Mouse (Mus musculus) liver (tissue): ENCODE data around the gene Heyl.

Source experiments
- DNase-seq: peaks from one replicate; pipeline ENCODE4 v3.0.0-alpha.2; 2020; ENCODE audit warnings: mixed read lengths

The Heyl gene

DNA sequence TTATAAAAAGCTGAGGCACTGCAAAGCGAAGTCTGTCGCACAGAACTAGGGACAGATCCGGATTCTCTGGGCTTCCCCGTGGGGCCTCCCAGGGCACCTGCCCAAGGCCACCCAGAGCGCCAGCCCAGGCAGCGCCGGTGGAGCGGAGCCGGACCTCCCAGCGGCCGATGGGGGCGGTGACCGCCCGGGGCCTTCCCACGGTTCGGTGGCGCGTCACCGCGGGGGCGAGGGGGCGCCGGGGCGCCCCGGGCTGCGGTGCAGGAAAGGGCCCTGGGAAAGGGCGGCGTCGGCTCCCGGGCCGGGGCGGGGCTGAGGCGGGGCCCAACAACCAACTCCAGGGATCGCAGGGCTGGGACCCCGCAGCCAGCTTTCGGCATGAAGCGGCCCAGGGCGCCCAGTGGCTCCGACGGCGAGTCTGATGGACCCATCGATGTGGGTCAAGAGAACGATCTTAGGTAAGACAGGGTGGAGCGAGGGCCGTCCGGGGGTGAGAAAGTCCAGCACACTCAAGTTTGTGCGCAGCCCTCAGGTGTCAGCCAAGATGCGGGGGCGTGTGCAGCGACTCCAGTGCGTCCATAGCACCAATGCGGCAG, at the start of gene Heyl:
Heyl (plus strand) TSS at position 65 of the 593 bp plus-strand sequence.
- DNase-seq = peak; percentile 48

DNA sequence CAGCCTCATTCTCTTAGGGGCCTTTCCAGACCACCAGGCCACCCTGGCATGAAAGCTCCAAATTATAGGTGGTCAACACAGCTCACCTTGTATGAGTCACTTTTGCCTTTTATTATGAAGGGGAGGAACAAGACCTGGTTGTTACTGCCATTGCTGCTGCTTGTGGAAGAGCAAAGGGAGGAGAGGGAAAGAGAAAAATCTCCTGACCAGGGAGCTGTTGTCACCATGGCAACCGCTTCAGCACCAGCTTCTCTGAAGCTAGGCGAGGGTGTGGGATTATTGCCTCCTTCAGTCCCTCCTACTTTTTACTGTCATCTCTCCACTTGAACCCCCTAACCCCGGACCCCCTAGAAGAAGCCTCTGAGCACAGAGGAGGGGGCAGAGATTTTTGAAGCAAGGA, 48.5 kb upstream of the Heyl start:
- DNase-seq = no peak

GRCm38 (mm10) chr4:123192336-123192735, 41.0 kb upstream of the Heyl start:
- DNase-seq = no peak

GRCm38 (mm10) chr4:123193791-123194190, 39.6 kb upstream of the Heyl start:
- no peak for DNase-seq

GRCm38 (mm10) chr4:123196695-123197094, 36.7 kb upstream of the Heyl start:
- no peak for DNase-seq

- DNase-seq = peak; percentile 59
These were observed 32.6 kb upstream of the Heyl start for GRCm38 (mm10) chr4:123200771-123201185.

GRCm38 (mm10) chr4:123201186-123202093, 31.9 kb upstream of the Heyl start, which contains the start of gene Nt5c1a:
Gene Nt5c1a (plus strand): TSS chr4:123201504.
- DNase-seq = no peak

DNA sequence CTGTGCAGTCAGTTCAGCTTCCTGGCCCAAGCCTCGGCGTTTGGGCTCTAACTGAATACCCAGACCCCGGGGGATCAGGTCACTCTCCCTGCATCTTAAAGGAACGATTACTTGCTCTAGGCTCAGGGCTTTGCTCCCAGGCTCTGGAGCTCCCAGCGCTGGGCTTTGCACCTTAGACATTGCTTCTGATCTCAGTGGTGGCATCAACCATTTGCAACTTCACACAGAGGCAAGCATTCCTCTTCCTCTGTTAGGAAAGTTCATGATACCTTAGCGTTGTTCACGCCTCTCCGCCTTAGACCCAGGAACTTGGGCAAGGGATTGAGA, 31.3 kb upstream of the Heyl start:
- no peak for DNase-seq

- DNase-seq = no peak
These were observed 26.0 kb upstream of the Heyl start for GRCm38 (mm10) chr4:123207337-123207736.

DNA sequence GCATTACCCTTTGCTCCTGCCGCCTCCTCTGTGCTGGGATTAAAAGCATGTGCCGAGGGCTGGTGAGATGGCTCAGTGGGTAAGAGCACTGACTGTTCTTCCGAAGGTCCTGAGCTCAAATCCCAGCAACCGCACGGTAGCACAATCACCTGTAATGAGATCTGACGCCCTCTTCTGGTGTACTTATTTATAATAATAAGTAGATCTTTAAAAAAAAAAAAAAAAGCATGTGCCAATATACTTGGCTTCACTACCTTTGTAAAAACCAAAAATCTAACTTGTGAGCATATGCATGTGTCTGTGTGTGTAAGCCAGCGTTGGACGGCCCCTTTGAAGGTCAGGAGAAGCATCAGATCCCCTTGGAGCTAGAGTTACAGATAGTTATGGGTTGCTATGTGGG, 22.4 kb upstream of the Heyl start:
- no peak for DNase-seq

GRCm38 (mm10) chr4:123211453-123211852, 21.9 kb upstream of the Heyl start:
- no peak for DNase-seq

DNA sequence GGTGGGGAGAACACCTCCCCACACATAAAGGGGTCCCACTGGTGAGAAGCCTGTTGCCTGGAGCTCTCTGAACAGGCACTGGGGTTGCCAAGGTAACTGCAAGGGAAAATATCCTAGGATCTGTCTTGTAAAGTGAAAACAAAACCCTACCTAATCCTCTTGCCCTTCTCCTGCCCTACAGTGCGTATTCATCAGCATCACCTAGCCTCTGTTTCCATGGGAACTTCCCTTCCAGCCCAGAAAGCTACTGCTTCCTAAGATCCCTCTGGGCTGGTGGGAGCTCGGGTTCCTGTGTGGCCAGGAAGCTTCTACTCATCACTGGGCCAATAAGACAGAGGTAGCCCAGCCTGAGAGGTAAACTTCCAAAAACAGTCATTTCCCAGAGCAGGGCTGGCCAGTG, 21.0 kb upstream of the Heyl start:
- DNase-seq = no peak

DNA sequence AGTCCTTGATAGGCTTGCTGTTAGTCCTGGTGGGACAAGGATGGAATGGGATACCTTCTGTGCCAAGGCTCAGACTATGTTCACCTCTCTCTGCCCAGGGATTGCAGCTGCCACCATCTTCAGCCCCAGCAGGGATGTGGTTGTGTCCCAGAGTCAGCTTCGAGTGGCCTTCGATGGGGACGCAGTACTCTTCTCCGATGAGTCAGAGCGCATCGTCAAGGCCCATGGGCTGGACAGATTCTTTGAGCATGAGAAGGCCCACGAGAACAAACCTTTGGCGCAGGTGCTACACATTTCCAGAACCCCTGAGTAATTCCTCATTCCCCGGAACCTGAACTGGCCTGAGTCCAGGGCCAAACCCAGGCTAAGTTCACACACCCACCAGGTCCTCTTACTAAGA, 19.4 kb upstream of the Heyl start:
- DNase-seq = no peak

- DNase-seq = no peak
These were observed 18.0 kb upstream of the Heyl start for GRCm38 (mm10) chr4:123215367-123215766.

DNA sequence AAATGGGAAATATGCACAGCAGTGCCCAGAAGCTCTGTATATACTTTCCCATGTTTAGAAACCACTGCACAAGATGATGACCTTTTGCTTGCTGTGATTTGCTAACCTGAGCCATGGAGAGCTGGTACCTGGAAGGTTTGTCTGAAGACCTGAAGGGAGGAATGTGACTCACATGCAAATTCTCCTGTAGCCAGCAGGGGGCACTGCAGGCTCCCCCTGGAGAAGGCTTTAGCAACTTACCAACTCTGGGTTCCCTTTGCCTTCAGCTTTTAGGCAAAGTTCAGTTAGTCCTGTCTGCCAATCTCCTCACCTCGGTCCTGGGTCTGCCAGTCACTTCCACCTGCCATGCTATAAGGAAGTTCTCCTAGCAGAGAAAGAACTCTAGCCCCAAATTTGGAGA, 16.6 kb upstream of the Heyl start:
- DNase-seq = peak; percentile 26

GRCm38 (mm10) chr4:123219720-123220357, 13.5 kb upstream of the Heyl start:
- peak; percentile 69 for DNase-seq

GRCm38 (mm10) chr4:123220637-123221036, 12.7 kb upstream of the Heyl start:
- no peak for DNase-seq

- no peak for DNase-seq
These were observed 10.0 kb upstream of the Heyl start for GRCm38 (mm10) chr4:123223309-123223708.

- DNase-seq = no peak
These were observed 7.5 kb upstream of the Heyl start for GRCm38 (mm10) chr4:123225718-123226403.

DNA sequence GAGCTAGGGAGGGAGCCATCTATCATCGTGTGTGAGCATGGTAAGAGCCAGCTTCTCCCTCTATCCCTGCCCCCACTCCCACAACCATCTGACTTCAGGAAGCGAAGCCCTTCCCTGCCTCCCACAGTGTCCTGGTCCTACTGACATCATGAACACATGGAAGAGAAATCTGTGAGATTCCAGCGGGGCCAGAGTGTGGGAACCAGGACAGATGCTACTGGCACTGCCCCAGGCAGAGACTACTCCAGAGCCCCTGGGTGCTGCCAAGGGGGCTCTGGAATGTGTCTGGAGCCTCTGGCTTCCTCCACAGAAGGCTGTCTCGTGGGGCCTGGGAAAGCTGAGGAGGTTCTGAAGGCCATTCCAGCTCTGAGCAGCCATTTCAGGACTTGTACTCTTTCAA, 5.6 kb upstream of the Heyl start:
- DNase-seq = peak; percentile 13

- peak; percentile 9 for DNase-seq
These were observed 5.1 kb upstream of the Heyl start for GRCm38 (mm10) chr4:123228270-123228669.

DNA sequence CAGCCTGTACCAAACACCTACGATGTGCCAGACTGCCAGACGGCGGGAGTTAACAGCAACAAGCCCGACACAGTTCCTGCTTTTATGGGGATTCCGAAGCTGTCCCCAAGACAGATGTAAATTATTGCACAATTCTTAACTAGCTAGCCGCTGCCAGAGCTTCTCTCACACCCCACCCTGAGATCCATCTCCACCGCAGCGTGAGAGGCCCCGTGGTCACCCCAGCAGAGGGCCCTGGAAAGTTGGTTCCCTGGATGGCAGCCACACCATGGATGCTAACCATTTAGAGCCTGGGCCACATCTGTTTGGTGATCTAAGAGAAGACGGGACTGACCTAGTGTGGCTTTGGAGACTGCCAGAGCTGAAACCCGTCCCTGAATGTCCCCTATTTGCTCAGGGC, 4.2 kb upstream of the Heyl start:
- DNase-seq = no peak

DNA sequence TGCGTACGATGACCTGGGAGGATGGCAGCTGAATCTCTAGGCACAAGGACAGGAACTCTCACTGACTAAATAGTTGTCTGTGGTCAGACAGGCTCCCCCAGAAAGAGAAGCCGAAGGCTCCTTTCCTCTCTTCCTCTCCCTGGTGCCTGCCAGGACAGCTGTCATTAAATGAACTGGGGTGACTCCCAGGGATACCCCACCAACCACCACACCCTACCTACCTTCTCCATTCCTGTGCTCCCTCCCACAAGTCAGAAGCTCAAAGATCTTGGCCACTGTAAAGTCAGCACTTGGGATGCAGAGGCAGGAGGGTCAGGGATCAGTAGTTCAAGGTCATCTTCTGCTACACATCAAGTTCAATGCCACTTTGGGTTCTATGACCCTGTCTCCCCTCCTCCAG, 515 bp upstream of the Heyl start:
- DNase-seq = no peak
